Mouse (Mus musculus) liver, embryonic 14.5 days (tissue): ENCODE data around the gene Psmb3. TPM values are rescaled to one million over a fixed set of nuclear protein-coding genes. Genes with fewer than 3 reads are reported as not detected.

ENCODE experiments used
- ATAC-seq: fragments of 200-750 bp; cut with Nextera tagmentation; 2 replicates; pipeline ENCODE4 v1.8.0; 2017; ENCODE audit warnings: moderate number of reproducible peaks, mild to moderate bottlenecking, moderate library complexity; ENCODE audit not compliant: insufficient read depth
- DNase-seq, 3 experiments: peaks; one replicate each; pipeline ENCODE4 v3.0.0-alpha.2; 2012 to 2013; ENCODE audit warnings: low read depth in 3 of 3, low spot score in 3 of 3
- H3K27ac ChIP-seq: fragments of 300-500 bp; sonication (generic); 2 replicates; pipeline ENCODE4 v1.5.1; 2014; ENCODE audit warnings: moderate library complexity, mild to moderate bottlenecking, control low read depth, inconsistent platforms
- H3K27me3 ChIP-seq: fragments of 300-500 bp; sonication (generic); 2 replicates; pipeline ENCODE4 v1.6.1; 2014; ENCODE audit warnings: mild to moderate bottlenecking, low read length, moderate library complexity; ENCODE audit not compliant: control insufficient read depth, insufficient read depth
- H3K36me3 ChIP-seq: fragments of 300-500 bp; sonication (generic); replicated peaks from 2 replicates; pipeline ENCODE4 v1.6.1; 2014; ENCODE audit warnings: low read depth; ENCODE audit not compliant: control insufficient read depth, insufficient read depth
- H3K4me1 ChIP-seq, 2 experiments: fragments of 200-500 bp in 1 of 2; fragments of 300-500 bp in 1 of 2; sonication (generic) in 1 of 2; replicated peaks; 2 replicates each; pipeline ENCODE4 v1.6.1; 2012 to 2014; ENCODE audit warnings: antibody characterized with exemption in 1 of 2, inconsistent platforms in 1 of 2, low read length in 1 of 2; ENCODE audit not compliant: control insufficient read depth in 2 of 2, insufficient read depth in 2 of 2
- H3K4me2 ChIP-seq: fragments of 300-500 bp; sonication (generic); 2 replicates; pipeline ENCODE4 v1.6.1; 2014; ENCODE audit warnings: low read depth, mild to moderate bottlenecking, control low read depth, moderate library complexity
- H3K4me3 ChIP-seq, 2 experiments: fragments of 200-500 bp in 1 of 2; fragments of 300-500 bp in 1 of 2; sonication (generic) in 1 of 2; 2 replicates each; pipeline ENCODE4 v1.5.1; 2012 to 2014; ENCODE audit warnings: low read depth in 2 of 2, low read length in 2 of 2, mild to moderate bottlenecking in 2 of 2, control low read depth in 1 of 2, inconsistent platforms in 1 of 2, moderate library complexity in 1 of 2; ENCODE audit not compliant: insufficient read depth in 1 of 2
- H3K9ac ChIP-seq: fragments of 300-500 bp; sonication (generic); replicated peaks from 2 replicates; pipeline ENCODE4 v1.6.1; 2014; ENCODE audit warnings: mild to moderate bottlenecking, control low read depth, moderate library complexity
- H3K9me3 ChIP-seq: fragments of 300-500 bp; sonication (generic); 2 replicates; pipeline ENCODE4 v1.6.1; 2016; ENCODE audit warnings: low read length, mixed read lengths; ENCODE audit not compliant: control insufficient read depth
- CTCF ChIP-seq: IDR thresholded peaks from 2 replicates; pipeline ENCODE4 v1.5.1; 2016; ENCODE audit warnings: antibody characterized with exemption, low read depth, control low read depth
- EP300 ChIP-seq: IDR thresholded peaks from 2 replicates; pipeline ENCODE4 v1.6.1; 2016; ENCODE audit warnings: antibody characterized with exemption, low read depth
- WGBS: fragments of 180-500 bp; shearing (Covaris S2); extraction: QIAGEN DNeasy Blood & Tissue Kit; methylation state at CpG from one replicate; pipeline ENCODE4 v1.1.7; 2014; ENCODE audit not compliant: insufficient replicate concordance; 5-methylcytosine and 5-hydroxymethylcytosine counted together
- polyA plus RNA-seq, 2 experiments: library from polyadenylated mRNA; depleted of rRNA in 1 of 2; stranded (reverse) in 1 of 2; unstranded in 1 of 2; fragments of >200 nt; fragmentation: Nextera tagmentation in 1 of 2; extraction: Ambion mirVana in 1 of 2; gene quantifications; 2 replicates each; pipeline versions ENCODE4 v1.2.1 to v1.2.3; 2012 to 2014

Psmb3 gene
- polyA plus RNA-seq, 2 experiments = 197 to 330 TPM

DNA sequence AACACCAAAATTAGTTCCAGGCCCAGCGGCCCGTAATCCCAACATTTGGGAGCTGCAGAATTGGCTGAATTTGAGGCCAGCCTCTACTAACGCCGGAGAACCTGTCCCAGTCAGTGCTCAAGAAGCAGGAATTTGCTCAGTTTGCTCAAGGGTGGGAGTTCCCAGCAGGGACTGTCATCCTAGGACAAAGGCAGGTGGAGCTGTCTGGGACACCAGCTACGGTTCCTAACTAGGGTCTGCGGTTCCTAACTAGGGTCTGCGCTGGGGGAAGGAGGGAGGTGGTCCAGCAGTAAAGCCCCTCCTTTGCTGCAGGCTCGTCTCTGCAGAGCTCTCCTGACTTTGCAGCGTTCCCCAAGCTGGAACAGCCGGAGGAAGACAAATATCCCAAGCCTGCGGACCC lies 30.1 kb upstream of the Psmb3 start:
- 74% methylated on average over 11 of the region's 11 CpGs for WGBS
- ATAC-seq = no peak
- no peaks in the 10 kb centered on the region for H3K9me3 ChIP-seq
- H3K4me3 ChIP-seq = no peak overlapping the region
- no peak for TF ChIP-seq EP300
- no peak for TF ChIP-seq CTCF
- H3K27ac ChIP-seq = no peak overlapping the region
- no peaks in the 10 kb centered on the region for H3K36me3 ChIP-seq
- no peaks in the 10 kb centered on the region for H3K27me3 ChIP-seq
- no peak for DNase-seq
- H3K9ac ChIP-seq = no peak overlapping the region
- H3K4me2 ChIP-seq = no peak overlapping the region
- no peaks in the 10 kb centered on the region; a peak in 1 of 4 replicates for H3K4me1 ChIP-seq

DNA sequence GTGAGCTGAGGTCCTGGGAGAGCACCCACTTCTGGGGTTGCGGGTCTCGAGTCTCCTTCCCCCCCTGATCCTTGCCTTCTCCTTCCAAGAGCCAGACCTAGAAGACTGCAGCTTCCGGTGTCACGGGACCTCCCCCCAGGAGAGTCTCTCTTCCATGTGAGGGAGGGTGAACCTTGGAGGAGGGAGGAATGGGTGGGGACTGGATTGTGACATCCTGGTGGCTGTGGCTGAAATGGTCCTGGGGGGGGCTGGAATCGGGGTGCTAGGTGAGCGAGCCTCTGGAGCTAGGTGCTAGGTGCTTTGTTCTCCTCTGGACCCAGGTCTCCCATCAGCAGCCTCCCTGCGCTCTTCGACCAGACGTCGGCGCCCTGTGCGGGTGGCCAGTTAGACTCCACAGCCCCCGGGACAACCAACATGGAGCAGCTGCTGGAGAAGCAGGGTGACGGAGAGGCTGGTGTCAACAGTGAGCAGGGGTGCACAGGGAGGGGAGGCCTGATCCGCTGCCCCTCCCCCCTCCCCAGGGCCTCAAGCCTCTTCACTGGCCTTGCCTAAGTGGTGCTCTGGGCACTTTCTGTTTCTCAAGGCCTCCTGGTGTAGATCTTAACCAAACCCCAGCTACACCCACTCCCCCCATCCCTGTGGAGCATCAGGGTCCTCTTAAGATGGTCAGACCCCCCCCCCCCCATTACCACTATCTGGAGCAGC lies 27.0 kb upstream of the Psmb3 start:
- no peaks in the 10 kb centered on the region for H3K36me3 ChIP-seq
- no peak overlapping the region for H3K9ac ChIP-seq
- H3K4me1 ChIP-seq = no peaks in the 10 kb centered on the region
- H3K27ac ChIP-seq = no peak overlapping the region
- DNase-seq = no peak
- H3K4me3 ChIP-seq = no peak overlapping the region
- H3K4me2 ChIP-seq = no peak overlapping the region
- no peaks in the 10 kb centered on the region for H3K9me3 ChIP-seq
- H3K27me3 ChIP-seq = no peaks in the 10 kb centered on the region
- no peak for ATAC-seq
- 75% methylated on average over 15 of the region's 15 CpGs for WGBS
- TF ChIP-seq EP300 = no peak
- TF ChIP-seq CTCF = no peak

DNA sequence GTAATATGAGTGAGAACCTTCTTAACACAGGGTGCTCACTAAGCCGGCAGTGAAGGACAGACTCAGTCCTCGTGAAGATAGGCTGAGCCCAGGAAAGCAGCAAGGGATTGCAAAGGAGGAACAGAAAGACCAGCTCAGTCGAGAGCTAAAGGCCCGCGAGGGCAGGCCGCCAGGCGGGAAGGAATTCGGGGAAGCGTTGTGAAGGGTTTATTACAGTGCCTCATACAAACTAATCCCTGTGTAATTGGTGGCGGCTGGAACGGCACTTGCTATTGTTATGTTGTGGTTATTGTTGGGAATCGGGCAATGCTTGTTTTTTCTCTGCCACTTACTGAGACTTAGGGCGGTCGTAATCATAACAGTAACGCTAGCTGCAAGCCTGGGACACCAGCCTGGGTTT lies 25.8 kb upstream of the Psmb3 start:
- Histone ChIP-seq H3K36me3 (no peaks in the 10 kb centered on the region), H3K9ac (no peak overlapping the region), H3K4me3 (no peak overlapping the region), H3K4me1 (no peaks in the 10 kb centered on the region), H3K4me2 (no peak overlapping the region), H3K27me3 (no peaks in the 10 kb centered on the region), H3K9me3 (no peaks in the 10 kb centered on the region), H3K27ac (no peak overlapping the region)
- 68% methylated on average over 15 of the region's 15 CpGs for WGBS
- no peak for TF ChIP-seq CTCF
- TF ChIP-seq EP300 = no peak
- no peak for DNase-seq
- ATAC-seq = no peak

DNA sequence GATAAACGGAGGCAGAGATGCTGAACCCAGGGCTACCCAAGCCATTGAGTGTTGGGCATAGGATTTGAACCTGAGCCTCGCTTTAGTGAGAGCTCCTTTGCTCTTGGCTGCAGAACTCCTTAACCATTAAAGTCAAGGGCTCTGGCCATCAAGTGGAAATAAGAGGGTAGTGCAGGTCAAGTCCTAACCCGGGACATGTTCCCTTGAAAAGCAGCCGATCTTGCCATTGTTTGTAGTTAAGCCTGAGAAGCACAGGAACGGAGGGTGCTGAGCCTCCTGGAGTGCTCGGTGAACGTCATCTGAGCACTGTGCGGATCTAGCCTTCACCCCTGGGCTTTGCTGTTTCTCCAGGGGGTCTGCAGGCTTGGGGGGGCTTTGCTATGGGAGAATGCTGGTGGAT lies 25.4 kb upstream of the Psmb3 start:
- no peak overlapping the region for H3K4me3 ChIP-seq
- no peak for TF ChIP-seq EP300
- TF ChIP-seq CTCF = no peak
- no peak for ATAC-seq
- no peak for DNase-seq
- H3K27ac ChIP-seq = no peak overlapping the region
- H3K4me1 ChIP-seq = no peaks in the 10 kb centered on the region
- 69% methylated on average over 8 of the region's 8 CpGs for WGBS
- no peak overlapping the region for H3K9ac ChIP-seq
- H3K9me3 ChIP-seq = no peaks in the 10 kb centered on the region
- H3K36me3 ChIP-seq = no peaks in the 10 kb centered on the region
- H3K4me2 ChIP-seq = no peak overlapping the region
- no peaks in the 10 kb centered on the region for H3K27me3 ChIP-seq

DNA sequence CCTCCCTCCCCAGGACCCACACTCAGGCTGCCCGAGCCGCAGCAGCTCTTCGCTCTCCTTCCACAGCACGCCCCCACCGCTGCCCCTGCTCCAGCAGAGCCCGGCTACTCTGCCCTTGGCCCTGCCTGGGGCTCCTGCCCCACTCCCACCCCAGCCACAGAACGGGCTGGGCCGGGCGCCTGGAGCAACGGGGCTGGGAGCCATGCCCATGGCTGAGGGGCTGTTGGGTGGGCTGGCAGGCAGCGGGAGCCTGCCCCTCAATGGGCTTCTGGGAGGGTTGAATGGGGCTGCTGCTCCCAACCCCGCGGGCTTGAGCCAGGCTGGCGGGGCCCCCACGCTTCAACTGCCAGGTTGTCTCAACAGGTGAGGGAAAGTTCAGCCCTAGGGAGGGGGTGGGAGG lies 24.9 kb upstream of the Psmb3 start:
- H3K27me3 ChIP-seq = no peaks in the 10 kb centered on the region
- no peaks in the 10 kb centered on the region for H3K4me1 ChIP-seq
- no peak overlapping the region for H3K9ac ChIP-seq
- DNase-seq (no peak), ATAC-seq (no peak)
- TF ChIP-seq EP300 = no peak
- no peak overlapping the region for H3K27ac ChIP-seq
- H3K4me3 ChIP-seq = no peak overlapping the region
- 79% methylated on average over 15 of the region's 15 CpGs for whole genome bisulfite sequencing
- H3K9me3 ChIP-seq = no peaks in the 10 kb centered on the region
- H3K36me3 ChIP-seq = no peaks in the 10 kb centered on the region
- no peak overlapping the region for H3K4me2 ChIP-seq
